Mouse (Mus musculus): ENCODE measurements around the gene Map3k1.

GRCm38 (mm10) chr13:111788882-111789281 lies 19.9 kb downstream of the Map3k1 start:
- TF ChIP-seq CTCF (IDR thresholded peaks at IDR 0.05; ENCODE audit: low read depth) = no peak
- no peak for TF ChIP-seq EP300 (IDR thresholded peaks at IDR 0.05; ENCODE audit: low read depth)

Data from liver, embryonic 14.5 days (tissue).